In genomic region chr17:64084751-64085150, GRCm38 (mm10) we compare ENCODE assay signal across 14 mouse cellular contexts.
"Had no signal": no experiment of that assay in that cellular context is flagged by ENCODE, and none has a peak within 500 bp of the region (broad histone marks: within the 10 kb centered on the region; RNA-seq: fewer than 3 reads in every experiment).

No protein-coding gene starts in this region.

- H3K27me3 ChIP-seq: neural tube, embryonic 15.5 days; stomach, embryonic 15.5 days had no signal

- H3K27ac ChIP-seq: neural tube, embryonic 15.5 days; stomach, embryonic 15.5 days; stomach, postnatal 0 days had no signal

- H3K9me3 ChIP-seq: neural tube, embryonic 15.5 days; stomach, embryonic 15.5 days had no signal

- H3K36me3 ChIP-seq: neural tube, embryonic 15.5 days; stomach, embryonic 15.5 days had no signal

- H3K4me1 ChIP-seq: neural tube, embryonic 15.5 days; stomach, embryonic 15.5 days had no signal

- H3K4me3 ChIP-seq: neural tube, embryonic 15.5 days; stomach, embryonic 15.5 days had no signal

- H3K4me2 ChIP-seq: neural tube, embryonic 15.5 days; stomach, embryonic 15.5 days had no signal

- H3K9ac ChIP-seq: neural tube, embryonic 15.5 days; stomach, embryonic 15.5 days had no signal

- DNase-seq: retina, postnatal 1 day; right cerebral cortex, postnatal 14 days; right cerebral cortex, postnatal 25 days; right cerebral cortex, postnatal 4 days; spleen, adult 18-20 months; thymus, adult 18-20 months; thymus, adult 2 months; thymus, postnatal 14 days; thymus, postnatal 25 days; thymus, postnatal 36 days; thymus, postnatal 4 days had no signal
